Mouse (Mus musculus): ENCODE results near the gene Map3k4.

DNA sequence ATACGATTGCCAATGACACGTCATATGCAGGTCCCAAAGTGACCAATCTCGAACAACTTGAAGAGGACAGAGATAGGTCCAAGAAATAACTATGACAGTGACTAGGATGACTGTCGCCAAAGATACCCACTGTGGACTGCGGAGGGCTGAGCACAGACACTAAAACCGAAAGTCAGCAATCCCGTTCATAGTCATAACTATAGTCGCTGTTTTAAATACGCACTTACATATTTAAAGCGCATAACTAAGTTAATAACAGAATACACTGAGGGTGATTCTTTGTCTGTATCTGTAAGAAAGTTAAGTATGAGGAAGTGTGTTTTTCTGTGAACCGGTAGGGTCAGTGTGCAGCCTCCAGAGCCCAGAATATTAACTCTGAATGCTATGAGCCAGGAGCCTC, 62.5 kb downstream of the Map3k4 start:
- TF ChIP-seq POLR2A (IDR thresholded peaks at IDR 0.05; ENCODE audit: borderline replicate concordance, control insufficient read depth, low read depth, low read length) (no peak), CTCF (IDR thresholded peaks at IDR 0.05; ENCODE audit: control insufficient read depth, insufficient read depth, low read length) (no peak)
